Mouse (Mus musculus): ENCODE measurements around the gene Gpr180. TPM values are rescaled to one million over a fixed set of nuclear protein-coding genes. Genes with fewer than 3 reads are reported as not detected.

Gene Gpr180
- total and polyA plus RNA-seq, 2 experiments from 2014 or later, result 50.1 to 53.7 TPM

DNA sequence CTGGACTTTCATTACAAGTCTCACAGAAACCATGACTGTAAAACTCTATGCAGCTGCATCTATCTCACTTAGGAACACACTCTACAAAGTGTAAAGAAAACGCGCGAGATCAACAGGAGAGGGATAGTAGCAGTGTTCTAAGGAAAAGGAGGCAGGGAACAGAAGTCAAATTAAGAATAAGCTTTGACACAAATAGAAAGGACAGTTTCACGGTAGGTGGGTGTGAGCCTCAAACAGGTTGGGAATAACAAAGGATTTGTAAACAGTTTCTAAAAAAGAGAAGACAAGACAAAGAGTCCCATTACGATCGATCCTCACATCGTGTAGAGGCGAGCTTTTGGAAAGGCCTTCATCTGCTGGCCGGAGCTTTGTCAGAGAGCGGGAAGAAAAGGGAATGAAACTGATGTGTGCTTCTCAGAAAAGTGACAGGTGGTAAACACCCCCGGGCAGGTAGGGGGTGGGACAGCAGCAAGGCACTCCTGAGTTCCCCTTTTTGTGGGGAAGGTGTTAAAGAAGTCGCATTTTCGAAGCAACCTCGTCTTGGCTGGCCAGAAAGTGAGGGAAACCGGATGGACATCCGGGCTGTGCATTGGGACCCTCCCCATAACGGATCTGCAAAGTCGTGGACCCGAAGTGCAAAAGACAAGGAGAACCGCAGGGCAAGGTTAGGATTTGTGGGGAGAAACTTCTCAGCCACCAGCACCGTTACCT, 4.9 kb upstream of the Gpr180 start:
- Histone ChIP-seq H3K9ac (replicated peaks; ENCODE audit: low read length) (peak overlapping the region; percentile 59), H3K4me2 (ENCODE audit: low read depth, low read length) (peak overlapping the region; percentile 82), H3K4me3 (ENCODE audit: low read length) (peak overlapping the region; percentile 61), H3K27ac (peak overlapping the region; percentile 68), H3K9me3 (ENCODE audit: low read length) (no peaks in the 10 kb centered on the region), H3K36me3 (ENCODE audit: insufficient read depth, low read length) (peaks cover 4% of the 10 kb centered on the region), H3K4me1 (ENCODE audit: insufficient read depth, low read length) (peaks cover 15% of the 10 kb centered on the region), H3K27me3 (ENCODE audit: insufficient read depth, low read length) (no peaks in the 10 kb centered on the region)
- DNase-seq (ENCODE audit: low spot score) (peak; percentile 6), ATAC-seq (peak; percentile 19)
- 13% methylated on average over 21 of the region's 21 CpGs for WGBS
- no peak for TF ChIP-seq CTCF (IDR thresholded peaks at IDR 0.05; ENCODE audit: low read depth)

- TF ChIP-seq CTCF (IDR thresholded peaks at IDR 0.05; ENCODE audit: low read depth), result no peak
- peak within 1 kb of the TSS; percentile 68 for H3K27ac ChIP-seq
Observed at GRCm38 (mm10) chr14:118132642-118132977, 4.3 kb upstream of the Gpr180 start, which contains the start of gene Tgds. TSS of gene Tgds (minus strand) at chr14:118132755.

DNA sequence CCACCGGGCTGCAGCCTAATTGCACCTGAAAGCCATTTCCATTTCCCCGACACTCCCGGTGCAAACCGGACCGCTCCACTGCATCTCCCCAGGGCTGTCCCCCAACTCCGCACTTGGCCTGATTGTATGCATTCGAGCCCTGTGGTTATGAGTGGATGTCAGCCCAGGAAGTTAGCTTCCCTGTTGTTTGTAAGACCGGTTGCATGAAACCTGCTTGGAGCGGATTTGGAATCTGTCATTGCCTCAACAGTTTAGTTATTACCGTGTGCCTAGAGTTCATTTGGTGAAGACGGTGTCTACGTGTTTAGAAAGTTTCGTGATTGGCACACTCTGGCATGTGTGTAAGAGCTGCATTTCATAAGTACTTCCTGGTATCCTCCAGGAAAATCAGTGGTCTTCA, 529 bp downstream of the Gpr180 start:
- peak overlapping the region; percentile 83 for H3K4me3 ChIP-seq (ENCODE audit: low read length)
- ATAC-seq (peak; percentile 21), DNase-seq (ENCODE audit: low spot score) (no peak)
- H3K9ac ChIP-seq (replicated peaks; ENCODE audit: low read length), result peak overlapping the region; percentile 86
- peaks cover 6% of the 10 kb centered on the region; the same call in 1 of the 2 replicates for H3K36me3 ChIP-seq (ENCODE audit: insufficient read depth, low read length)
- peak overlapping the region; percentile 86 for H3K27ac ChIP-seq
- H3K27me3 ChIP-seq (ENCODE audit: insufficient read depth, low read length), result no peaks in the 10 kb centered on the region
- 1% methylated on average over 13 of the region's 13 CpGs for WGBS
- no peak for TF ChIP-seq CTCF (IDR thresholded peaks at IDR 0.05; ENCODE audit: low read depth)
- peaks cover 6% of the 10 kb centered on the region; the same call in 1 of the 2 replicates for H3K4me1 ChIP-seq (ENCODE audit: insufficient read depth, low read length)
- peak overlapping the region; percentile 86 for H3K4me2 ChIP-seq (ENCODE audit: low read depth, low read length)
- H3K9me3 ChIP-seq (ENCODE audit: low read length), result no peaks in the 10 kb centered on the region

More at GRCm38 (mm10) chr14:118132642-118132977, 4.3 kb upstream of the Gpr180 start, which contains the start of gene Tgds:
- no peaks in the 10 kb centered on the region for H3K27me3 ChIP-seq (ENCODE audit: insufficient read depth, low read length)
- DNase-seq (ENCODE audit: low spot score), result peak; percentile 100
- H3K36me3 ChIP-seq (ENCODE audit: insufficient read depth, low read length), result no peaks in the 10 kb centered on the region; the same call in 1 of the 2 replicates
- under 1% methylated on average over 28 of the region's 28 CpGs for WGBS
- no peaks in the 10 kb centered on the region for H3K9me3 ChIP-seq (ENCODE audit: low read length)
- peaks cover 15% of the 10 kb centered on the region for H3K4me1 ChIP-seq (ENCODE audit: insufficient read depth, low read length)
- H3K4me3 ChIP-seq (ENCODE audit: low read length), result peak within 1 kb of the TSS; percentile 61
- peak within 1 kb of the TSS; percentile 82 for H3K4me2 ChIP-seq (ENCODE audit: low read depth, low read length)
- peak within 1 kb of the TSS; percentile 59 for H3K9ac ChIP-seq (replicated peaks; ENCODE audit: low read length)
- peak; percentile 85 for ATAC-seq

GRCm38 (mm10) chr14:118142283-118142682, 5.3 kb downstream of the Gpr180 start:
- no peak overlapping the region for H3K4me3 ChIP-seq (ENCODE audit: low read length)
- H3K9me3 ChIP-seq (ENCODE audit: low read length), result no peaks in the 10 kb centered on the region
- no peak overlapping the region for H3K27ac ChIP-seq
- no peak for ATAC-seq
- H3K9ac ChIP-seq (replicated peaks; ENCODE audit: low read length), result no peak overlapping the region
- no peaks in the 10 kb centered on the region for H3K27me3 ChIP-seq (ENCODE audit: insufficient read depth, low read length)
- peaks cover 6% of the 10 kb centered on the region; the same call in 1 of the 2 replicates for H3K36me3 ChIP-seq (ENCODE audit: insufficient read depth, low read length)
- H3K4me1 ChIP-seq (ENCODE audit: insufficient read depth, low read length), result no peaks in the 10 kb centered on the region
- no peak for TF ChIP-seq CTCF (IDR thresholded peaks at IDR 0.05; ENCODE audit: low read depth)
- no peak overlapping the region for H3K4me2 ChIP-seq (ENCODE audit: low read depth, low read length)
- 88% methylated on average over 5 of the region's 5 CpGs for WGBS
- no peak for DNase-seq (ENCODE audit: low spot score)

GRCm38 (mm10) chr14:118148046-118148445, 11.1 kb downstream of the Gpr180 start:
- H3K4me3 ChIP-seq (ENCODE audit: low read length), result no peak overlapping the region
- WGBS, result 89% methylated on average over 13 of the region's 13 CpGs
- no peaks in the 10 kb centered on the region for H3K4me1 ChIP-seq (ENCODE audit: insufficient read depth, low read length)
- TF ChIP-seq CTCF (IDR thresholded peaks at IDR 0.05; ENCODE audit: low read depth), result no peak
- H3K4me2 ChIP-seq (ENCODE audit: low read depth, low read length), result no peak overlapping the region
- no peaks in the 10 kb centered on the region for H3K9me3 ChIP-seq (ENCODE audit: low read length)
- ATAC-seq, result no peak
- no peak overlapping the region for H3K9ac ChIP-seq (replicated peaks; ENCODE audit: low read length)
- H3K36me3 ChIP-seq (ENCODE audit: insufficient read depth, low read length), result no peaks in the 10 kb centered on the region
- no peak for DNase-seq (ENCODE audit: low spot score)
- no peaks in the 10 kb centered on the region for H3K27me3 ChIP-seq (ENCODE audit: insufficient read depth, low read length)
- no peak overlapping the region for H3K27ac ChIP-seq

GRCm38 (mm10) chr14:118148554-118148953, 11.6 kb downstream of the Gpr180 start:
- no peaks in the 10 kb centered on the region for H3K9me3 ChIP-seq (ENCODE audit: low read length)
- 56% methylated on average over 10 of the region's 10 CpGs for WGBS
- no peaks in the 10 kb centered on the region for H3K27me3 ChIP-seq (ENCODE audit: insufficient read depth, low read length)
- H3K9ac ChIP-seq (replicated peaks; ENCODE audit: low read length), result no peak overlapping the region
- H3K4me1 ChIP-seq (ENCODE audit: insufficient read depth, low read length), result no peaks in the 10 kb centered on the region
- H3K4me3 ChIP-seq (ENCODE audit: low read length), result no peak overlapping the region
- ATAC-seq (no peak), DNase-seq (ENCODE audit: low spot score) (no peak)
- TF ChIP-seq CTCF (IDR thresholded peaks at IDR 0.05; ENCODE audit: low read depth), result no peak
- no peak overlapping the region for H3K27ac ChIP-seq
- H3K4me2 ChIP-seq (ENCODE audit: low read depth, low read length), result no peak overlapping the region
- H3K36me3 ChIP-seq (ENCODE audit: insufficient read depth, low read length), result no peaks in the 10 kb centered on the region
